Mouse (Mus musculus) forebrain, postnatal 0 days (tissue): Measurements from ENCODE around the gene Grk5. TPM values are rescaled to one million over a fixed set of nuclear protein-coding genes. Genes with fewer than 3 reads are reported as not detected.

Source experiments
- ATAC-seq: fragments of 200-750 bp; cut with Nextera tagmentation; 2 replicates; pipeline ENCODE4 v1.8.0; 2017; ENCODE audit warnings: mild to moderate bottlenecking, moderate library complexity
- DNase-seq: peaks from one replicate; pipeline ENCODE4 v3.0.0-alpha.2; 2015
- H3K27ac ChIP-seq: fragments of 300-500 bp; sonication (generic); 2 replicates; pipeline ENCODE4 v1.5.1; 2014; ENCODE audit warnings: low read depth, mild to moderate bottlenecking, antibody characterized with exemption, low read length, moderate library complexity, mixed read lengths
- H3K27me3 ChIP-seq: fragments of 300-500 bp; sonication (generic); 2 replicates; pipeline ENCODE4 v1.6.1; 2014; ENCODE audit warnings: mild to moderate bottlenecking, low read length, mixed read lengths; ENCODE audit not compliant: insufficient read depth
- H3K36me3 ChIP-seq: fragments of 300-500 bp; sonication (generic); 2 replicates; pipeline ENCODE4 v1.6.1; 2014; ENCODE audit warnings: mild to moderate bottlenecking, moderate library complexity; ENCODE audit not compliant: insufficient read depth
- H3K4me1 ChIP-seq: fragments of 300-500 bp; sonication (generic); 2 replicates; pipeline ENCODE4 v1.6.1; 2014; ENCODE audit warnings: antibody characterized with exemption; ENCODE audit not compliant: insufficient read depth
- H3K4me2 ChIP-seq: fragments of 300-500 bp; sonication (generic); 2 replicates; pipeline ENCODE4 v1.6.1; 2014; ENCODE audit warnings: low read depth, mild to moderate bottlenecking, moderate library complexity
- H3K4me3 ChIP-seq: fragments of 300-500 bp; sonication (generic); 2 replicates; pipeline ENCODE4 v1.5.1; 2014; ENCODE audit warnings: low read depth, low read length, mixed read lengths
- H3K9ac ChIP-seq: fragments of 300-500 bp; sonication (generic); 2 replicates; pipeline ENCODE4 v1.6.1; 2014; ENCODE audit warnings: mild to moderate bottlenecking
- H3K9me3 ChIP-seq: fragments of 300-500 bp; sonication (generic); 2 replicates; pipeline ENCODE4 v1.6.1; 2016; ENCODE audit warnings: low read length
- CTCF ChIP-seq: sonication (generic); IDR thresholded peaks from 2 replicates; pipeline ENCODE4 v1.5.1; 2016; ENCODE audit warnings: antibody characterized with exemption, control low read depth, low read depth
- WGBS: fragments of 180-500 bp; shearing (Covaris S2); extraction: QIAGEN DNeasy Blood & Tissue Kit; methylation state at CpG from one replicate; pipeline ENCODE4 v1.1.7; 2014; 5-methylcytosine and 5-hydroxymethylcytosine counted together
- polyA plus RNA-seq: library from polyadenylated mRNA; unstranded; fragments of >200 nt; fragmentation: Nextera tagmentation; extraction: Ambion mirVana; gene quantifications from 2 replicates; pipeline ENCODE4 v1.2.1, GENCODE M21; 2015
- total RNA-seq: library from RNA; depleted of rRNA; stranded (reverse); fragments of >200 nt; gene quantifications from 2 replicates; pipeline ENCODE4 v1.2.3, GENCODE M21; 2014

Grk5 gene
- total and polyA plus RNA-seq, 2 experiments from 2014 or later: 1.3 to 10.4 TPM

- WGBS: 54% methylated on average over 2 of the region's 2 CpGs
- H3K27ac ChIP-seq: no peak overlapping the region
- no peaks in the 10 kb centered on the region for H3K9me3 ChIP-seq
- no peak for TF ChIP-seq CTCF
- DNase-seq: peak; percentile 33
- H3K4me3 ChIP-seq: no peak overlapping the region
- no peak overlapping the region for H3K9ac ChIP-seq
- ATAC-seq: peak; percentile 66
- no peaks in the 10 kb centered on the region for H3K27me3 ChIP-seq
- no peak overlapping the region for H3K4me2 ChIP-seq
- no peaks in the 10 kb centered on the region for H3K36me3 ChIP-seq
- H3K4me1 ChIP-seq: no peaks in the 10 kb centered on the region
Measured at GRCm38 (mm10) chr19:61021502-61021901, 132.0 kb downstream of the Grk5 start.

GRCm38 (mm10) chr19:61021939-61022566 is 132.5 kb downstream of the Grk5 start:
- no peak for TF ChIP-seq CTCF
- no peak for DNase-seq
- 94% methylated on average over 3 of the region's 3 CpGs for WGBS

GRCm38 (mm10) chr19:61031570-61031969 is 142.0 kb downstream of the Grk5 start:
- ATAC-seq: no peak
- no peaks in the 10 kb centered on the region for H3K36me3 ChIP-seq
- no peak overlapping the region for H3K27ac ChIP-seq
- DNase-seq: no peak
- H3K27me3 ChIP-seq: no peaks in the 10 kb centered on the region
- 88% methylated on average over 2 of the region's 2 CpGs for WGBS
- no peak overlapping the region for H3K4me2 ChIP-seq
- H3K9me3 ChIP-seq: no peaks in the 10 kb centered on the region
- no peak overlapping the region for H3K9ac ChIP-seq
- TF ChIP-seq CTCF: no peak
- no peak overlapping the region for H3K4me3 ChIP-seq
- H3K4me1 ChIP-seq: no peaks in the 10 kb centered on the region

More at GRCm38 (mm10) chr19:61021939-61022566, 132.5 kb downstream of the Grk5 start:
- no peak overlapping the region for H3K27ac ChIP-seq
- no peaks in the 10 kb centered on the region for H3K9me3 ChIP-seq
- H3K4me2 ChIP-seq: no peak overlapping the region
- H3K9ac ChIP-seq: no peak overlapping the region
- no peaks in the 10 kb centered on the region for H3K36me3 ChIP-seq
- no peaks in the 10 kb centered on the region for H3K27me3 ChIP-seq
- H3K4me1 ChIP-seq: no peaks in the 10 kb centered on the region
- no peak overlapping the region for H3K4me3 ChIP-seq
- ATAC-seq: no peak

GRCm38 (mm10) chr19:61039151-61039550 is 149.6 kb downstream of the Grk5 start:
- no peak for TF ChIP-seq CTCF
- H3K27ac ChIP-seq: no peak overlapping the region
- H3K9ac ChIP-seq: no peak overlapping the region
- H3K4me2 ChIP-seq: no peak overlapping the region
- no peak for ATAC-seq
- no peak overlapping the region for H3K4me3 ChIP-seq
- H3K9me3 ChIP-seq: no peaks in the 10 kb centered on the region
- H3K36me3 ChIP-seq: no peaks in the 10 kb centered on the region
- H3K27me3 ChIP-seq: no peaks in the 10 kb centered on the region
- H3K4me1 ChIP-seq: no peaks in the 10 kb centered on the region
- DNase-seq: no peak

- 51% methylated on average over 2 of the region's 2 CpGs for WGBS
- peak; percentile 66 for ATAC-seq
- TF ChIP-seq CTCF: no peak
- DNase-seq: peak; percentile 2
- H3K36me3 ChIP-seq: no peaks in the 10 kb centered on the region
- H3K27me3 ChIP-seq: no peaks in the 10 kb centered on the region
- no peaks in the 10 kb centered on the region for H3K9me3 ChIP-seq
- no peak overlapping the region for H3K9ac ChIP-seq
- H3K27ac ChIP-seq: no peak overlapping the region
- H3K4me1 ChIP-seq: no peaks in the 10 kb centered on the region; the same call in 1 of the 2 replicates
- H3K4me3 ChIP-seq: no peak overlapping the region
- H3K4me2 ChIP-seq: no peak overlapping the region
Measured at GRCm38 (mm10) chr19:61048646-61049045, 159.1 kb downstream of the Grk5 start.

- WGBS: 70% methylated on average over 1 of the region's 1 CpGs
- no peaks in the 10 kb centered on the region for H3K9me3 ChIP-seq
- no peaks in the 10 kb centered on the region for H3K36me3 ChIP-seq
- TF ChIP-seq CTCF: no peak
- no peak overlapping the region for H3K27ac ChIP-seq
- DNase-seq: no peak
- no peak overlapping the region for H3K4me3 ChIP-seq
- no peaks in the 10 kb centered on the region; the same call in 1 of the 2 replicates for H3K4me1 ChIP-seq
- H3K9ac ChIP-seq: no peak overlapping the region
- H3K4me2 ChIP-seq: no peak overlapping the region
- no peaks in the 10 kb centered on the region for H3K27me3 ChIP-seq
- no peak for ATAC-seq
Measured at GRCm38 (mm10) chr19:61049413-61049812, 159.9 kb downstream of the Grk5 start.

GRCm38 (mm10) chr19:61051151-61051550 is 161.6 kb downstream of the Grk5 start:
- H3K4me2 ChIP-seq: no peak overlapping the region
- H3K27me3 ChIP-seq: no peaks in the 10 kb centered on the region
- 96% methylated on average over 1 of the region's 1 CpGs for WGBS
- ATAC-seq: no peak
- TF ChIP-seq CTCF: no peak
- no peak overlapping the region for H3K9ac ChIP-seq
- no peak overlapping the region for H3K27ac ChIP-seq
- no peaks in the 10 kb centered on the region; the same call in 1 of the 2 replicates for H3K4me1 ChIP-seq
- H3K9me3 ChIP-seq: no peaks in the 10 kb centered on the region
- H3K36me3 ChIP-seq: no peaks in the 10 kb centered on the region
- DNase-seq: no peak
- H3K4me3 ChIP-seq: no peak overlapping the region
